In genomic region chr17:88164805-88165204, GRCm38 (mm10) we compare ENCODE assay signal across 21 mouse cellular contexts.
DNase-seq lines count a peak whose midpoint lies in the region; ATAC-seq lines count a peak whose summit lies in the region.
"Had no signal": no experiment of that assay in that cellular context is flagged by ENCODE, and none has a peak within 500 bp of the region (broad histone marks: within the 10 kb centered on the region; RNA-seq: fewer than 3 reads in every experiment).

No protein-coding gene starts in this region.

- ATAC-seq in neutrophil, adult 5-6 weeks (ENCODE audit: extremely low read depth, insufficient number of reproducible peaks, low FRiP score, poor library complexity, severe bottlenecking): peak; percentile 47; the same call in 1 of the 2 replicates
- ATAC-seq: hindbrain, postnatal 0 days; intestine, embryonic 15.5 days; lung, postnatal 0 days had no signal

- peak; percentile 11 for DNase-seq in adrenal gland, adult 2 months
- no peak for DNase-seq in adrenal gland, postnatal 25 days
- peak; percentile 16 for DNase-seq in spleen, adult 12 weeks (ENCODE audit: low spot score)
- no peak for DNase-seq in spleen, postnatal 10 days (ENCODE audit: low spot score in 2 of 2)
- peak; percentile 86 for DNase-seq in A20 (ENCODE audit: low read depth, low spot score)
- no peak for DNase-seq in embryo, embryonic 10.5 days (ENCODE audit: low spot score)
- DNase-seq: adrenal gland, postnatal 36 days; cerebellum, adult 18-20 months; cerebellum, postnatal 10 days; gastrocnemius, postnatal 10 days; heart, postnatal 14 days; kidney, adult 2 months; liver, embryonic 13.5 days; lung, adult 18-20 months; lung, postnatal 4 days; retina, postnatal 1 day; right cerebral cortex, postnatal 14 days had no signal

Comparison
In these comparisons a context has a peak if more than half of its experiments do, and no peak if none do; other contexts are left out.
1. DNase-seq: peak in adrenal gland, adult 2 months (single experiment), spleen, adult 12 weeks (single experiment) and A20 (single experiment); none in adrenal gland, postnatal 25 days (single experiment), spleen, postnatal 10 days (0 of 2) and embryo, embryonic 10.5 days (single experiment).